11 mouse cellular contexts compared by ENCODE assay signal in genomic region chr5:73205050-73205449, GRCm38 (mm10).
"Had no signal": no experiment of that assay in that cellular context is flagged by ENCODE, and none has a peak within 500 bp of the region (broad histone marks: within the 10 kb centered on the region; RNA-seq: fewer than 3 reads in every experiment).

No protein-coding gene starts in this region.

- DNase-seq: kidney, postnatal 4 days; lung, adult 2 months; lung, postnatal 36 days; right cerebral cortex, postnatal 14 days; thymus, postnatal 36 days had no signal

- ATAC-seq: lung, postnatal 0 days; midbrain, embryonic 13.5 days had no signal

- H3K27me3 ChIP-seq: liver, embryonic 15.5 days; midbrain, embryonic 13.5 days had no signal

- H3K9ac ChIP-seq: liver, embryonic 15.5 days; midbrain, embryonic 13.5 days had no signal

- H3K4me2 ChIP-seq: liver, embryonic 11.5 days; liver, embryonic 15.5 days; midbrain, embryonic 13.5 days had no signal

- H3K9me3 ChIP-seq: limb, embryonic 10.5 days; liver, embryonic 15.5 days; midbrain, embryonic 13.5 days had no signal

- H3K4me3 ChIP-seq: left cerebral cortex, adult 2 months; limb, embryonic 10.5 days; liver, embryonic 15.5 days; midbrain, embryonic 13.5 days had no signal

- H3K27ac ChIP-seq: left cerebral cortex, adult 2 months; limb, embryonic 10.5 days; liver, embryonic 15.5 days; midbrain, embryonic 13.5 days had no signal
